Mouse (Mus musculus) ES-E14 (cell line): ENCODE measurements at regions not wholly inside any gene's neighbourhood (a gene's known extent, or its start where the extent isn't known, plus 50 kb on each side); places are given as distances from the start of the nearest gene placed in this dataset.

ENCODE experiments used
- CHD2 ChIP-seq: IDR thresholded peaks from 2 replicates; pipeline ENCODE4 v1.6.1; 2014; ENCODE audit warnings: mild to moderate bottlenecking, low read depth, low read length, inconsistent platforms
- HCFC1 ChIP-seq: IDR thresholded peaks from 2 replicates; pipeline ENCODE4 v1.6.1; 2012; ENCODE audit warnings: low read length, inconsistent platforms, borderline replicate concordance; ENCODE audit not compliant: insufficient read depth
- MAFK ChIP-seq: IDR thresholded peaks from 2 replicates; pipeline ENCODE4 v1.6.1; 2014; ENCODE audit warnings: mild to moderate bottlenecking, low read depth, low read length, inconsistent platforms; ENCODE audit not compliant: insufficient read depth
- ZC3H11A ChIP-seq: IDR thresholded peaks from 2 replicates; pipeline ENCODE4 v1.6.1; 2012; ENCODE audit warnings: low read depth, mild to moderate bottlenecking, inconsistent platforms, low read length, borderline replicate concordance
- ZNF384 ChIP-seq: IDR thresholded peaks from 2 replicates; pipeline ENCODE4 v1.6.1; 2012; ENCODE audit warnings: low read depth, low read length, inconsistent platforms

- TF ChIP-seq HCFC1 (no peak), MAFK (no peak), ZC3H11A (no peak), CHD2 (no peak), ZNF384 (no peak)
Observed at GRCm38 (mm10) chr13:59323441-59323840, 261.6 kb downstream of the Agtpbp1 start.
